Mouse (Mus musculus): ENCODE data around the gene Slc18b1. TPM values are rescaled to one million over a fixed set of nuclear protein-coding genes. Genes with fewer than 3 reads are reported as not detected.

Gene Slc18b1
- polyA plus RNA-seq, 1 experiment from 2014 or later = 17.0 TPM

GRCm38 (mm10) chr10:23812438-23812759, 15.6 kb downstream of the Slc18b1 start:
- no peak overlapping the region for H3K9ac ChIP-seq
- 0 out of 2 replicates have a peak, but pooled peaks cover 4% of the 10 kb centered on the region for H3K36me3 ChIP-seq
- no peaks in the 10 kb centered on the region for H3K27me3 ChIP-seq (replicated peaks)
- H3K27ac ChIP-seq = no peak overlapping the region
- H3K4me3 ChIP-seq (replicated peaks) = no peak overlapping the region
- no peaks in the 10 kb centered on the region for H3K9me3 ChIP-seq
- no peaks in the 10 kb centered on the region for H3K4me1 ChIP-seq (replicated peaks)
- ATAC-seq = peak; percentile 41; the same call in 1 of the 2 replicates
- no peak overlapping the region for H3K4me2 ChIP-seq (replicated peaks)

GRCm38 (mm10) chr10:23812852-23813766, 16.3 kb downstream of the Slc18b1 start:
- Histone ChIP-seq H3K4me3 (replicated peaks) (no peak overlapping the region), H3K9ac (no peak overlapping the region), H3K4me1 (replicated peaks) (no peaks in the 10 kb centered on the region), H3K4me2 (replicated peaks) (no peak overlapping the region), H3K27ac (no peak overlapping the region), H3K36me3 (0 out of 2 replicates have a peak, but pooled peaks cover 6% of the 10 kb centered on the region), H3K9me3 (no peaks in the 10 kb centered on the region), H3K27me3 (replicated peaks) (no peaks in the 10 kb centered on the region)
- WGBS = 70% methylated on average over 11 of the region's 11 CpGs
- no peak for ATAC-seq

GRCm38 (mm10) chr10:23815168-23815567, 18.4 kb downstream of the Slc18b1 start:
- Histone ChIP-seq H3K4me3 (replicated peaks) (no peak overlapping the region), H3K9ac (no peak overlapping the region), H3K36me3 (0 out of 2 replicates have a peak, but pooled peaks cover 6% of the 10 kb centered on the region), H3K27ac (no peak overlapping the region), H3K9me3 (no peaks in the 10 kb centered on the region), H3K27me3 (replicated peaks) (no peaks in the 10 kb centered on the region), H3K4me1 (replicated peaks) (no peaks in the 10 kb centered on the region), H3K4me2 (replicated peaks) (no peak overlapping the region)
- ATAC-seq = 0 out of 2 replicates have a peak, but pooled peaks have one; percentile 16
- 56% methylated on average over 1 of the region's 1 CpGs for WGBS

GRCm38 (mm10) chr10:23816241-23816640, 19.5 kb downstream of the Slc18b1 start:
- no peaks in the 10 kb centered on the region for H3K9me3 ChIP-seq
- H3K9ac ChIP-seq = no peak overlapping the region
- H3K4me3 ChIP-seq (replicated peaks) = no peak overlapping the region
- WGBS = 81% methylated on average over 7 of the region's 7 CpGs
- no peaks in the 10 kb centered on the region for H3K4me1 ChIP-seq (replicated peaks)
- no peak for ATAC-seq
- no peaks in the 10 kb centered on the region for H3K27me3 ChIP-seq (replicated peaks)
- H3K4me2 ChIP-seq (replicated peaks) = no peak overlapping the region
- H3K27ac ChIP-seq = no peak overlapping the region
- 0 out of 2 replicates have a peak, but pooled peaks cover 6% of the 10 kb centered on the region for H3K36me3 ChIP-seq

GRCm38 (mm10) chr10:23826516-23826915, 29.7 kb downstream of the Slc18b1 start:
- Histone ChIP-seq H3K4me2 (replicated peaks) (no peak overlapping the region), H3K4me1 (replicated peaks) (no peaks in the 10 kb centered on the region), H3K27ac (no peak overlapping the region), H3K36me3 (peaks cover 18% of the 10 kb centered on the region; the same call in 1 of the 2 replicates), H3K9ac (no peak overlapping the region), H3K4me3 (replicated peaks) (no peak overlapping the region), H3K9me3 (no peaks in the 10 kb centered on the region), H3K27me3 (replicated peaks) (no peaks in the 10 kb centered on the region)
- no peak for ATAC-seq
- 85% methylated on average over 7 of the region's 7 CpGs for WGBS

GRCm38 (mm10) chr10:23836003-23836964, 39.5 kb downstream of the Slc18b1 start:
- Histone ChIP-seq H3K36me3 (no peaks in the 10 kb centered on the region), H3K9me3 (no peaks in the 10 kb centered on the region), H3K4me3 (replicated peaks) (no peak overlapping the region), H3K4me1 (replicated peaks) (no peaks in the 10 kb centered on the region), H3K4me2 (replicated peaks) (no peak overlapping the region), H3K9ac (no peak overlapping the region), H3K27me3 (replicated peaks) (no peaks in the 10 kb centered on the region), H3K27ac (no peak overlapping the region)
- WGBS = 57% methylated on average over 9 of the region's 9 CpGs
- ATAC-seq = peak; percentile 69

- no peak overlapping the region for H3K4me2 ChIP-seq (replicated peaks)
- H3K4me1 ChIP-seq (replicated peaks) = no peaks in the 10 kb centered on the region
- H3K9me3 ChIP-seq = no peaks in the 10 kb centered on the region
- no peak overlapping the region for H3K27ac ChIP-seq
- 80% methylated on average over 3 of the region's 3 CpGs for WGBS
- H3K9ac ChIP-seq = no peak overlapping the region
- no peaks in the 10 kb centered on the region for H3K27me3 ChIP-seq (replicated peaks)
- ATAC-seq = no peak
- H3K36me3 ChIP-seq = no peaks in the 10 kb centered on the region
- H3K4me3 ChIP-seq (replicated peaks) = no peak overlapping the region
These were observed 40.3 kb downstream of the Slc18b1 start for GRCm38 (mm10) chr10:23837115-23837514.

- Histone ChIP-seq H3K27ac (no peak overlapping the region), H3K4me3 (replicated peaks) (no peak overlapping the region), H3K27me3 (replicated peaks) (no peaks in the 10 kb centered on the region), H3K9ac (no peak overlapping the region), H3K4me1 (replicated peaks) (no peaks in the 10 kb centered on the region), H3K4me2 (replicated peaks) (no peak overlapping the region), H3K36me3 (no peaks in the 10 kb centered on the region), H3K9me3 (no peaks in the 10 kb centered on the region)
- peak; percentile 35 for ATAC-seq
- 90% methylated on average over 3 of the region's 3 CpGs for WGBS
These were observed 42.1 kb downstream of the Slc18b1 start for GRCm38 (mm10) chr10:23838910-23839309.

- Histone ChIP-seq H3K36me3 (no peaks in the 10 kb centered on the region), H3K4me1 (replicated peaks) (no peaks in the 10 kb centered on the region), H3K9me3 (no peaks in the 10 kb centered on the region), H3K27ac (no peak overlapping the region), H3K4me2 (replicated peaks) (no peak overlapping the region), H3K4me3 (replicated peaks) (no peak overlapping the region), H3K9ac (no peak overlapping the region), H3K27me3 (replicated peaks) (no peaks in the 10 kb centered on the region)
- WGBS = 35% methylated on average over 9 of the region's 9 CpGs
- ATAC-seq = peak; percentile 83
These were observed 42.6 kb downstream of the Slc18b1 start for GRCm38 (mm10) chr10:23839368-23839767.

- no peaks in the 10 kb centered on the region for H3K36me3 ChIP-seq
- no peaks in the 10 kb centered on the region for H3K4me1 ChIP-seq (replicated peaks)
- H3K27ac ChIP-seq = no peak overlapping the region
- H3K4me2 ChIP-seq (replicated peaks) = no peak overlapping the region
- H3K27me3 ChIP-seq (replicated peaks) = no peaks in the 10 kb centered on the region
- H3K9me3 ChIP-seq = no peaks in the 10 kb centered on the region
- no peak overlapping the region for H3K4me3 ChIP-seq (replicated peaks)
- no peak for ATAC-seq
- H3K9ac ChIP-seq = no peak overlapping the region
- WGBS = 79% methylated on average over 4 of the region's 4 CpGs
These were observed 43.7 kb downstream of the Slc18b1 start for GRCm38 (mm10) chr10:23840496-23840895.

DNA sequence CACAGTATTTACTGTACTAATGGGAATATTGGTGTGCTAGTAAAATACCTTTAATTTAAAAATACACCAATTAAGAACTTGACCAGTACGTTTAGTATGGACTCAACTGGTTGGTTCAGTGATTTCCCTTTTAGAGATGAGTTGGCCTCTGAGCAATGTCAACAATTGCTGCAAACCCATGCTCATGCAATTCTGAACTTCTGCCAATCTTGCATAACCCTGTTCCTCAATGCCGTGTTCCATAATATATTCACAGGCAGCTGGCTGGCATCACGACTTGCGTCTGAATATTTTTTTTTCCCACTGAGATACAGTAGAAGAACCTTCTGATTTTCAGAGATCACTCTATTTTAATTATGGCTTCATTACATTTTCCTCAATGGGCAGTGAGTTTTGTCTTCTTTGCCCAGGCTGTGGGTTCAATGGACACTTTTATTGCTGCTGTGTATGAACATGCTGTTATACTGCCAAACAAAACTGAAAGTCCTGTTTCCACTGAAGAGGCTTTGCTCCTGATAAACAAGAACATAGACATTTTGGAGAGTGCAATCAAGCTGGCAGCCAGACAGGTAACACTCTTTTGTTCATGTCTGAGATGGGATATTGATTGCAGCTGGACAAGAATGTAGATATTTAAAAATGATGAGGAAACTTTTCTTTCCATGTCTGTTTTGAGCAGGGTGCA, 54.6 kb downstream of the Slc18b1 start, which contains the start of gene Vnn3:
Gene Vnn3, plus strand, starts transcription at position 235 of the 685 bp plus-strand sequence.
- H3K4me1 ChIP-seq (replicated peaks) = no peaks in the 10 kb centered on the region
- 71% methylated on average over 4 of the region's 4 CpGs for WGBS
- no peak for ATAC-seq
- H3K27me3 ChIP-seq (replicated peaks) = no peaks in the 10 kb centered on the region
- H3K4me2 ChIP-seq (replicated peaks) = no peak within 1 kb of the TSS
- no peak within 1 kb of the TSS for H3K9ac ChIP-seq
- no peaks in the 10 kb centered on the region for H3K36me3 ChIP-seq
- no peaks in the 10 kb centered on the region for H3K9me3 ChIP-seq
- no peak within 1 kb of the TSS for H3K27ac ChIP-seq
- H3K4me3 ChIP-seq (replicated peaks) = no peak within 1 kb of the TSS

DNA sequence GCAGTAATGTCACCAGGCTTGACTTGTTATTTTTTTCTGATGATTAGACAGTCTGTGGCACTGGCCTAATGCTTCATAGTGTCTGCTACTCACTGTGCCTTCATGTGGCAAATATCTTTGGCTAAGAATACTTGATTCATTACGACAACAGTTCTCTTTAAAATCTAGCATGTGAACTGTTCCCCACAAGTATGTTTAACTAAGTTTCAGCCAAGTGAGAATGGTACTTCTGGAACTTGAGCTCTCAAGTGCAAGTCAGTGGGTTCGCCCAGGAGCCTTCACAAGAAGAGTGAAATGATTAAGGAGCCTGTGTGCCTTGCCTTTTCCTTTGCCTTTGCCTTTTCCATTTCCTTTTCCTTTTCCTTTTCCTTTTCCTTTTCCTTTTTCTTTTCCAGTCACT, 55.3 kb downstream of the Slc18b1 start:
- no peak for ATAC-seq
- no peak overlapping the region for H3K4me3 ChIP-seq (replicated peaks)
- 89% methylated on average over 2 of the region's 2 CpGs for WGBS
- H3K27me3 ChIP-seq (replicated peaks) = no peaks in the 10 kb centered on the region
- H3K4me2 ChIP-seq (replicated peaks) = no peak overlapping the region
- no peak overlapping the region for H3K9ac ChIP-seq
- no peaks in the 10 kb centered on the region for H3K4me1 ChIP-seq (replicated peaks)
- no peak overlapping the region for H3K27ac ChIP-seq
- H3K9me3 ChIP-seq = no peaks in the 10 kb centered on the region
- H3K36me3 ChIP-seq = no peaks in the 10 kb centered on the region

Data from intestine, embryonic 15.5 days (tissue).